Mouse (Mus musculus) testis, adult 2 months (tissue): Measurements from ENCODE around the gene Barhl2. TPM values are rescaled to one million over a fixed set of nuclear protein-coding genes. Genes with fewer than 3 reads are reported as not detected.

Experiments used
- H3K27ac ChIP-seq: fragments of 200-500 bp; 2 replicates; pipeline ENCODE4 v1.5.1; 2012; ENCODE audit warnings: low read depth, low read length; ENCODE audit not compliant: control insufficient read depth, insufficient read depth
- H3K27me3 ChIP-seq: fragments of 200-500 bp; 2 replicates; pipeline ENCODE4 v1.6.1; 2012; ENCODE audit warnings: mild to moderate bottlenecking, low read length, moderate library complexity; ENCODE audit not compliant: control insufficient read depth, insufficient read depth
- H3K36me3 ChIP-seq: fragments of 200-500 bp; 2 replicates; pipeline ENCODE4 v1.6.1; 2012; ENCODE audit warnings: mild to moderate bottlenecking, low read length; ENCODE audit not compliant: control insufficient read depth, insufficient read depth
- H3K4me1 ChIP-seq: fragments of 200-500 bp; 2 replicates; pipeline ENCODE4 v1.6.1; 2012; ENCODE audit warnings: low read length; ENCODE audit not compliant: control insufficient read depth, insufficient read depth
- H3K4me3 ChIP-seq: fragments of 200-500 bp; 2 replicates; pipeline ENCODE4 v1.5.1; 2012; ENCODE audit warnings: low read depth, mild to moderate bottlenecking, low read length, moderate library complexity, mixed read lengths; ENCODE audit not compliant: control insufficient read depth
- CTCF ChIP-seq: fragments of 200-500 bp; IDR thresholded peaks from 2 replicates; pipeline ENCODE4 v1.5.1; 2012; ENCODE audit warnings: low read depth, mild to moderate bottlenecking, inconsistent platforms, low read length, moderate library complexity; ENCODE audit not compliant: control insufficient read depth, insufficient read depth, insufficient replicate concordance
- POLR2A ChIP-seq: fragments of 200-500 bp; IDR thresholded peaks from 2 replicates; pipeline ENCODE4 v1.6.1; 2012; ENCODE audit warnings: low read depth, mild to moderate bottlenecking, inconsistent platforms, low read length, moderate library complexity; ENCODE audit not compliant: control insufficient read depth
- polyA plus RNA-seq: library from polyadenylated mRNA; depleted of rRNA; stranded (reverse); fragments of >200 nt; gene quantifications from 2 replicates; pipeline ENCODE4 v1.2.3, GENCODE M21; 2012

Barhl2 gene
- polyA plus RNA-seq, 1 experiment, result 0.30 TPM

GRCm38 (mm10) chr5:106465129-106465790 lies 7.3 kb upstream of the Barhl2 start:
- TF ChIP-seq CTCF (no peak), POLR2A (no peak)
- Histone ChIP-seq H3K27ac (no peak overlapping the region), H3K4me3 (no peak overlapping the region), H3K4me1 (peaks cover 18% of the 10 kb centered on the region), H3K36me3 (no peaks in the 10 kb centered on the region), H3K27me3 (peaks cover 17% of the 10 kb centered on the region)

GRCm38 (mm10) chr5:106464336-106465128 lies 6.6 kb upstream of the Barhl2 start:
- Histone ChIP-seq H3K27me3 (peaks cover 14% of the 10 kb centered on the region), H3K4me3 (no peak overlapping the region), H3K4me1 (peaks cover 20% of the 10 kb centered on the region), H3K36me3 (no peaks in the 10 kb centered on the region), H3K27ac (no peak overlapping the region)
- no peak for TF ChIP-seq POLR2A
- no peak for TF ChIP-seq CTCF

GRCm38 (mm10) chr5:106463661-106464191 lies 5.8 kb upstream of the Barhl2 start:
- Histone ChIP-seq H3K27me3 (peaks cover 10% of the 10 kb centered on the region), H3K36me3 (no peaks in the 10 kb centered on the region), H3K4me3 (no peak overlapping the region), H3K4me1 (peaks cover 24% of the 10 kb centered on the region), H3K27ac (no peak overlapping the region)
- no peak for TF ChIP-seq CTCF
- no peak for TF ChIP-seq POLR2A

DNA sequence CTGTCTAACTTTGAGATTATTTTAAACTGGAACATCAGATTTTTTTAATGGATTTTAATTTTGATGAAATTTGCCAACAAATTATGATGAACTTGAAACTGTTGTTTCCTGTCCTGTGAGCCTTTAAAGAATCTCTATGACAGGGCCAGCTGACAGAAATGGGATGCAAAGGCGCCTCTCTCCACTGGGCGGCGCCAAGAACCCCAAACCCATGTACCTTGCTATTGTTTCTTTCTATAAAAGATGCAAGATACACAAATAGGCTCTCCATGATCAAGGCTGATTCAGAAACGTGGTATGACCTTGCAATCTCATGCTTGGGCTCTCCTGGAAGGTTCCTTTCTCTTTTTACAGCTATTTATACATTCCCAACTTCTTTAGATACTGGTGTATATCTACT lies 3.9 kb upstream of the Barhl2 start:
- peaks cover 38% of the 10 kb centered on the region for H3K4me1 ChIP-seq
- H3K36me3 ChIP-seq, result no peaks in the 10 kb centered on the region
- H3K27me3 ChIP-seq, result peaks cover 15% of the 10 kb centered on the region
- H3K27ac ChIP-seq, result no peak overlapping the region
- peak; percentile 33; the same call in 1 of the 2 replicates for TF ChIP-seq CTCF
- TF ChIP-seq POLR2A, result no peak
- no peak overlapping the region for H3K4me3 ChIP-seq

- H3K27ac ChIP-seq, result no peak overlapping the region
- TF ChIP-seq CTCF (no peak), POLR2A (no peak)
- H3K4me1 ChIP-seq, result peaks cover 37% of the 10 kb centered on the region
- no peaks in the 10 kb centered on the region for H3K36me3 ChIP-seq
- peaks cover 12% of the 10 kb centered on the region for H3K27me3 ChIP-seq
- no peak overlapping the region for H3K4me3 ChIP-seq
Measured at GRCm38 (mm10) chr5:106461431-106461830, 3.5 kb upstream of the Barhl2 start.

- H3K27me3 ChIP-seq, result peaks cover 11% of the 10 kb centered on the region
- H3K4me3 ChIP-seq, result peak overlapping the region; percentile 73
- H3K27ac ChIP-seq, result no peak overlapping the region
- H3K4me1 ChIP-seq, result peaks cover 35% of the 10 kb centered on the region
- TF ChIP-seq CTCF (no peak), POLR2A (no peak)
- no peaks in the 10 kb centered on the region for H3K36me3 ChIP-seq
Measured at GRCm38 (mm10) chr5:106460535-106460934, 2.6 kb upstream of the Barhl2 start.

- Histone ChIP-seq H3K36me3 (no peaks in the 10 kb centered on the region), H3K27ac (no peak overlapping the region), H3K4me3 (peak overlapping the region; percentile 73), H3K27me3 (peaks cover 11% of the 10 kb centered on the region), H3K4me1 (peaks cover 31% of the 10 kb centered on the region)
- TF ChIP-seq CTCF (no peak), POLR2A (0 out of 2 replicates have a peak, but pooled peaks have one; percentile 16)
Measured at GRCm38 (mm10) chr5:106460001-106460511, 2.1 kb upstream of the Barhl2 start.
